Mouse (Mus musculus) forebrain, embryonic 16.5 days (tissue): ENCODE measurements around the gene Smc3. TPM values are rescaled to one million over a fixed set of nuclear protein-coding genes. Genes with fewer than 3 reads are reported as not detected.
A peak's percentile ranks its signal among the peaks of the same experiment; 100 is the strongest.

Experiments
- ATAC-seq: fragments of 200-750 bp; cut with Nextera tagmentation; 2 replicates; pipeline ENCODE4 v1.8.0; 2017; ENCODE audit warnings: mild to moderate bottlenecking, moderate library complexity
- H3K27ac ChIP-seq: fragments of 300-500 bp; sonication (generic); 2 replicates; pipeline ENCODE4 v1.5.1; 2014; ENCODE audit warnings: low read length, control low read depth
- H3K27me3 ChIP-seq: fragments of 300-500 bp; sonication (generic); replicated peaks from 2 replicates; pipeline ENCODE4 v1.6.1; 2014; ENCODE audit warnings: low read length; ENCODE audit not compliant: control insufficient read depth, insufficient read depth
- H3K36me3 ChIP-seq: fragments of 300-500 bp; sonication (generic); 2 replicates; pipeline ENCODE4 v1.6.1; 2014; ENCODE audit not compliant: control insufficient read depth, insufficient read depth
- H3K4me1 ChIP-seq: fragments of 300-500 bp; sonication (generic); replicated peaks from 2 replicates; pipeline ENCODE4 v1.6.1; 2014; ENCODE audit warnings: low read length; ENCODE audit not compliant: control insufficient read depth, insufficient read depth
- H3K4me2 ChIP-seq: fragments of 300-500 bp; sonication (generic); 2 replicates; pipeline ENCODE4 v1.6.1; 2014; ENCODE audit warnings: mild to moderate bottlenecking, low read length, control low read depth
- H3K4me3 ChIP-seq: fragments of 300-500 bp; sonication (generic); replicated peaks from 2 replicates; pipeline ENCODE4 v1.5.1; 2014; ENCODE audit warnings: mild to moderate bottlenecking, low read length, control low read depth
- H3K9ac ChIP-seq: fragments of 300-500 bp; sonication (generic); replicated peaks from 2 replicates; pipeline ENCODE4 v1.6.1; 2014; ENCODE audit warnings: low read depth, low read length, control low read depth
- H3K9me3 ChIP-seq: fragments of 300-500 bp; sonication (generic); 2 replicates; pipeline ENCODE4 v1.6.1; 2016; ENCODE audit warnings: low read length; ENCODE audit not compliant: control insufficient read depth
- WGBS: fragments of 180-500 bp; shearing (Covaris S2); extraction: QIAGEN DNeasy Blood & Tissue Kit; methylation state at CpG from one replicate; pipeline ENCODE4 v1.1.7; 2014; 5-methylcytosine and 5-hydroxymethylcytosine counted together
- polyA plus RNA-seq: library from polyadenylated mRNA; unstranded; fragments of >200 nt; fragmentation: Nextera tagmentation; extraction: Ambion mirVana; gene quantifications from 2 replicates; pipeline ENCODE4 v1.2.1, GENCODE M21; 2015

Gene Smc3
- polyA plus RNA-seq, 1 experiment from 2014 or later: 70.4 TPM

DNA sequence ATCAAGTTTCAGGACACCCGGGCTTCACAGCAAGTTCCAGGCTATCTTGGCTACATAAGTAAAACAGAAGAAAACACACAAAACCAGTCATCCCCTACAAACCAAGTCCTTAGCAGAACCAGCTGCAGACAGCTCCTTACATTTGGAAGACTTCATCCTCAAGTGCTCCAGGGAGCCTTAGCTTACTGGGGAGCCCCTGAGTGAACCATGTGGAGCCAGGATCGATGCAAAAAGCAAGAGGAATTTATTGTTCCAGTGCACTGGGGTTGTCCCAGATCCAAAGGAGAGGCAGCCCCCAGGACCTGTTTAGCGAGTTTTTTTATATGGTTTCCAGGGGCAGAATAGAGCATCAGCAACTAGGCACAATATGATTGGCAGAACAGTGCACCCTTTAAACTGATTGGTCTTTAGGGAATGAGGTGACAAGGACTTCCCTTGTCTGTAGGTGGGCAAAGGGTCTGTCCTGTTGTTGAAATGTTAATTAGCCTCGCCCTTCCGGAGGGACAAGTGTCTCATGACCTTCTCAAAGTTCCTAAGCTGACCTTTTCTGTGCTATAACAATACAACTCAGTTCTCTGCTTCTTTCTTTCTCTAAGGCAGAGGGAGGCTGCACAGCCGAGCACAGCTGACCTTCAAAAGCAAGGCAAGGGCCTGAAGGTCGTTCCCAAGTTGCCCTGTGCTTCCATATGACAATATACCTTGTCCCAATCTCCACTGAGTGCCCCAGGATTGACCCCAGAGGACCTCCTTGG lies 3.3 kb upstream of the Smc3 start:
- H3K9me3 ChIP-seq: no peaks in the 10 kb centered on the region
- 53% methylated on average over 7 of the region's 7 CpGs for WGBS
- H3K27ac ChIP-seq: no peak overlapping the region
- H3K36me3 ChIP-seq: no peaks in the 10 kb centered on the region
- H3K4me2 ChIP-seq: no peak overlapping the region
- no peak overlapping the region for H3K9ac ChIP-seq
- ATAC-seq: no peak
- H3K27me3 ChIP-seq: no peaks in the 10 kb centered on the region
- no peak overlapping the region for H3K4me3 ChIP-seq
- H3K4me1 ChIP-seq: peaks cover 8% of the 10 kb centered on the region

- H3K4me3 ChIP-seq: peak overlapping the region; percentile 97
- peak; percentile 69 for ATAC-seq
Observed at GRCm38 (mm10) chr19:53600549-53601362, 558 bp downstream of the Smc3 start.

DNA sequence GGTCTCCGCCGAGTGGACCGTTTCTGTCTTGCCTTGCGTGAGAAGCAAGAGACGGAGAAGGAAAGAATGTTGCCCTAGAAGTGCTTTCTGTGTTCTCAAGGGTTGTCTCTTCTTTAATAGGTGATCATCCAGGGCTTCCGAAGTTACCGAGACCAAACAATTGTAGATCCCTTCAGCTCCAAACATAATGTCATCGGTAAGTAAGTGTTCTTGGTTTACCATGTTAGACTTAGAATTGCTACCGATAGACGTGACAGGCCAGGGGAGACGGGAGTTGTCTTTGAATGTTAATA lies 1.1 kb downstream of the Smc3 start:
- 11% methylated on average over 11 of the region's 11 CpGs for WGBS
- Histone ChIP-seq H3K9me3 (no peaks in the 10 kb centered on the region), H3K4me2 (peak overlapping the region; percentile 96), H3K27me3 (no peaks in the 10 kb centered on the region), H3K9ac (peak overlapping the region; percentile 93), H3K36me3 (no peaks in the 10 kb centered on the region), H3K4me3 (peak overlapping the region; percentile 97), H3K27ac (peak overlapping the region; percentile 98), H3K4me1 (peaks cover 15% of the 10 kb centered on the region)
- no peak for ATAC-seq

More at GRCm38 (mm10) chr19:53600549-53601362, 558 bp downstream of the Smc3 start:
- Histone ChIP-seq H3K4me1 (peaks cover 15% of the 10 kb centered on the region), H3K9ac (peak overlapping the region; percentile 93), H3K27ac (peak overlapping the region; percentile 98), H3K4me2 (peak overlapping the region; percentile 96), H3K27me3 (no peaks in the 10 kb centered on the region), H3K9me3 (no peaks in the 10 kb centered on the region), H3K36me3 (no peaks in the 10 kb centered on the region)
- WGBS: under 1% methylated on average over 72 of the region's 82 CpGs

- Histone ChIP-seq H3K9me3 (no peaks in the 10 kb centered on the region), H3K4me1 (peaks cover 7% of the 10 kb centered on the region), H3K4me3 (no peak overlapping the region), H3K36me3 (peaks cover 6% of the 10 kb centered on the region), H3K4me2 (no peak overlapping the region), H3K27me3 (no peaks in the 10 kb centered on the region), H3K9ac (no peak overlapping the region), H3K27ac (no peak overlapping the region)
- ATAC-seq: peak; percentile 31; the same call in 1 of the 2 replicates
- 45% methylated on average over 6 of the region's 6 CpGs for WGBS
Observed at GRCm38 (mm10) chr19:53608921-53609320, 8.7 kb downstream of the Smc3 start.

DNA sequence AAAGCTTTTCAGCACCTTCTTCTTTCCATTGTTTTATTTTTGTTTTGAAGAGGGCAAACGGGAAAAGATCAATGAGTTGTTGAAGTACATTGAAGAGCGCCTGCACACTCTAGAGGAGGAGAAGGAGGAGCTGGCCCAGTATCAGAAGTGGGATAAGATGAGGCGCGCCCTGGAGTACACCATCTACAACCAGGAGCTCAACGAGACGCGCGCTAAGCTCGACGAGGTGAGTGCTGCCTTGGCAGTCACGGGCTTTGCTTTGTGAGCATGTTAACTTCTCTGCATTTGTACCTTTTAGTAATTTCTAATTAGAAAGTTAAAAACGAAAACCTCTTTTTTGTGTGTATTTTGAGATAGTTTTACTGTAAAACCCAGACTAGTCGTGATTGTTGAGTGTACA lies 21.5 kb downstream of the Smc3 start:
- Histone ChIP-seq H3K9me3 (no peaks in the 10 kb centered on the region), H3K27me3 (no peaks in the 10 kb centered on the region), H3K9ac (no peak overlapping the region), H3K27ac (no peak overlapping the region), H3K36me3 (peaks cover 32% of the 10 kb centered on the region), H3K4me3 (no peak overlapping the region), H3K4me1 (no peaks in the 10 kb centered on the region), H3K4me2 (no peak overlapping the region)
- 90% methylated on average over 13 of the region's 13 CpGs for WGBS
- ATAC-seq: no peak

GRCm38 (mm10) chr19:53638041-53638440 lies 37.8 kb downstream of the Smc3 start:
- 89% methylated on average over 2 of the region's 2 CpGs for WGBS
- no peak overlapping the region for H3K4me3 ChIP-seq
- no peaks in the 10 kb centered on the region for H3K9me3 ChIP-seq
- H3K9ac ChIP-seq: no peak overlapping the region
- no peak for ATAC-seq
- no peaks in the 10 kb centered on the region for H3K27me3 ChIP-seq
- H3K4me2 ChIP-seq: no peak overlapping the region
- no peak overlapping the region for H3K27ac ChIP-seq
- H3K36me3 ChIP-seq: peaks cover 39% of the 10 kb centered on the region
- H3K4me1 ChIP-seq: no peaks in the 10 kb centered on the region

DNA sequence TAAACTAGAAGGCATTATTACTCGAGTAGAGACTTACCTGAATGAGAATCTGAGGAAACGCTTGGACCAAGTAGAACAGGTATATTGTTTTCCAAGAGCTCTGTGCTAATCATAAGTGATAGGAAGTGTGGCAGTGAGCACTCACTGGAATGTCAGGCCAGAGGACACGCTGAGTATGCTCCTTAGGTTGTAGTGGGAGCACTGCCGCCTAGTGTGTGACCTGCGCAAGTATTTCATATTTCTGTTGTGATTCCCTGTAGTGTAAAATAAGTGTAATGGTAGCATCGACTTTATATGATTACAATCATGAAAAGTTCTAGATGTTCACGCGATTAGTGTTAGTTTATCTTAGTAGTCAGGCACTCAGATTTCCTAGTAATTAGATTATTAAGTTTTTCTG lies 38.5 kb downstream of the Smc3 start:
- no peak for ATAC-seq
- 89% methylated on average over 8 of the region's 8 CpGs for WGBS
- Histone ChIP-seq H3K36me3 (peaks cover 43% of the 10 kb centered on the region), H3K27me3 (no peaks in the 10 kb centered on the region), H3K9ac (no peak overlapping the region), H3K4me3 (no peak overlapping the region), H3K4me1 (no peaks in the 10 kb centered on the region), H3K27ac (no peak overlapping the region), H3K4me2 (no peak overlapping the region), H3K9me3 (no peaks in the 10 kb centered on the region)

GRCm38 (mm10) chr19:53644020-53644595 lies 43.9 kb downstream of the Smc3 start:
- H3K36me3 ChIP-seq: peaks cover 34% of the 10 kb centered on the region
- peaks cover 4% of the 10 kb centered on the region; the same call in 1 of the 2 replicates for H3K4me1 ChIP-seq
- no peaks in the 10 kb centered on the region for H3K27me3 ChIP-seq
- 87% methylated on average over 9 of the region's 9 CpGs for WGBS
- H3K4me3 ChIP-seq: no peak overlapping the region
- H3K4me2 ChIP-seq: no peak overlapping the region
- no peak overlapping the region for H3K27ac ChIP-seq
- no peak overlapping the region for H3K9ac ChIP-seq
- no peak for ATAC-seq
- no peaks in the 10 kb centered on the region for H3K9me3 ChIP-seq

GRCm38 (mm10) chr19:53647301-53647700 lies 47.1 kb downstream of the Smc3 start:
- no peak for ATAC-seq
- Histone ChIP-seq H3K27ac (no peak overlapping the region), H3K36me3 (peaks cover 13% of the 10 kb centered on the region), H3K4me1 (peaks cover 5% of the 10 kb centered on the region), H3K4me3 (no peak overlapping the region), H3K9ac (no peak overlapping the region), H3K4me2 (no peak overlapping the region), H3K27me3 (no peaks in the 10 kb centered on the region), H3K9me3 (no peaks in the 10 kb centered on the region)
- 92% methylated on average over 9 of the region's 9 CpGs for WGBS
